Mouse (Mus musculus) thymus, postnatal 36 days (tissue): ENCODE results near the gene Serpinb1c.
"Not testable (repeated sequence)": the region's sequence is repeated elsewhere in the genome, so short reads cannot be mapped to it uniquely, and the experiment has no call there.

Experiments
- DNase-seq, 2 experiments: peaks; one replicate each; pipeline ENCODE4 v3.0.0; 2022; ENCODE audit warnings: mixed read lengths in 2 of 2

The Serpinb1c gene

DNA sequence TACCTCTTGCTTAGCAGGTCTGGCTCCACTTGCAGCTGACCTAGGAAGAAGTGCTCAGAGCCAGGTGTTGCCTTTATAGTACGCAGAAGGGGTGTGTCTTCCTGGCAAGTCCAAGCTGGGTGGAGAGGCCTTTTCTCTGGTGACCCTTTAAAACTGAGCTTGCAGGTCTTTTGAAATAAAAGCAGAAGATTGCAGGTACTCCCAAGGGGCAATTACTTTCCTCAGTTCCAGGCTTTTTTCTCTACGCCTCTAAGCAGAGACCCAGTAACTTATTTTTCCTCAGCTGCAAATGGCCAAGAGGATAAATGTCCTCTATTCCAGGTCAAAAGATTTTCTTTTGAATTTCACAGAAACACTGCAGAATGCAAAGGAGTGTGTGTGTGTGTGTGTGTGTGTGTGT lies at the start of gene Serpinb1c:
Gene Serpinb1c (minus strand): TSS at position 101 of the 400 bp plus-strand sequence.
- no peak for DNase-seq

DNA sequence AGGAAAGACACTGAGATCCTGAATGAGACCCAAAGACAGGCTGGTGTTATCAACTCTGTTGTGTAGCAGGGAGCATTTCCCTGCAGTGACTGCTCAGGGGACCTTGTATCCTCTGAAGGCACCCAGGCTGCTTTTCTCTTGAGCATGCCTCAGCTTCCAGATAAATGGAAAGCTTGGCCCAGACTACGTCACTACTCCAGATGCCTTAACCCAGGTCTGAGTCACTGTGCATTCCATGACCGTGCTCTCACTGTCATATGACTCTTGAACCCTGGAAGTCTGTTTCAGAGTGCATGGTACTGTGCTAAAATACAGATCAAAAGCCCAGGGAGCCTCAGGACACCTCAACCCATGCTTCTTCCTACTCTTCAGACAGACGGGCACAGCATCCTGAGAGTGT lies 41.2 kb upstream of the Serpinb1c start:
- not testable (repeated sequence) for DNase-seq

DNA sequence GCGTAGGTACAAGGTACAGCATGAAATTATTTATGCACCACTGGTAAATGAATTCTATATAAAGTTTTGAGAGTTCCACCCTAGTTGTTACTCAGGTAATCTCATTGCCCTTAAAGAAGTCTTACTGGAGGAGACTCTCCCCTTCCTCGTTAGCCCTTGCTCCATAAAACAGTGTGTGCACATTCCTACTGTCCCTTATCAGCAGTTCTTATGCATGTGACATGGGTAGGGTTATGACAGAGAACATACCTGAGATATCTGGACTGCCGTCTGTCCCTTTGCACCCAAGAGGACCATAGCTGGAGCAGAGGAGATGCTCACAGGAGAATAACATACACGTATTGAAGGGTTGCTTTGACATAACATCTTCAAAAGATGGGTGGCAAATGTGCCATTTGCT lies 40.3 kb upstream of the Serpinb1c start:
- DNase-seq = not testable (repeated sequence)

DNA sequence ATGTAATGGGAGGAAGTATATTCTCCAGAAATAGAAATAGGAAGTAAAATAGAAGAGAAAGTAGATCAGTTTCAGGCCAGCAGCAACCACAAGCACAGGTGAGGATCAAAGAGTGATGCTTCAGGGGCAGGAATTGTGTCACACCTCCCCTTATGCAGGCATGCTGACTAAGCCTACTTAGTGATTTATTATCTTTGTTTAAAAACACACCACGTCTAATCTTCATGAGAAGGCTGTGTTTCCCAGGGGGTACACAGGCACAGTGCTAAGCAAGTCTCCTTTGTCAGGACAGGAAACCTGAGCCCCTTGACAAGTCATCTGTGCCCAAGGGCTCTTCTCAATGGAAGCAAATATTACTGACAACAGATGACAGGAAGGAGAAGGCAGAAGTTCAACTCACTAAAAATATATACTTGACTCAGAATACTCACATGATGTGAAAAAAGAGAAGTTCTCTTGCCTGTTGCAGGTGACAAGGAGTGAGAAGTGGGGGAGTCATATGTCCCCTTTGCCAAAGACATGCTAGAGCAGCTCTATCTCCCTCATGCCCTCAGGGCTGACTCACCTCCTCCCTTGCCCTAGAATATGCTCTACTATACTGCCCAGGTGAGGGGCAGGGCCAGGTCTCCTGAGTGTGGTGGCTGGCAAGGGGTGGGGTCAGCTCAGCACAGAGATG lies 36.8 kb upstream of the Serpinb1c start:
- DNase-seq = peak in 1 of 2 experiments; percentile 13

DNA sequence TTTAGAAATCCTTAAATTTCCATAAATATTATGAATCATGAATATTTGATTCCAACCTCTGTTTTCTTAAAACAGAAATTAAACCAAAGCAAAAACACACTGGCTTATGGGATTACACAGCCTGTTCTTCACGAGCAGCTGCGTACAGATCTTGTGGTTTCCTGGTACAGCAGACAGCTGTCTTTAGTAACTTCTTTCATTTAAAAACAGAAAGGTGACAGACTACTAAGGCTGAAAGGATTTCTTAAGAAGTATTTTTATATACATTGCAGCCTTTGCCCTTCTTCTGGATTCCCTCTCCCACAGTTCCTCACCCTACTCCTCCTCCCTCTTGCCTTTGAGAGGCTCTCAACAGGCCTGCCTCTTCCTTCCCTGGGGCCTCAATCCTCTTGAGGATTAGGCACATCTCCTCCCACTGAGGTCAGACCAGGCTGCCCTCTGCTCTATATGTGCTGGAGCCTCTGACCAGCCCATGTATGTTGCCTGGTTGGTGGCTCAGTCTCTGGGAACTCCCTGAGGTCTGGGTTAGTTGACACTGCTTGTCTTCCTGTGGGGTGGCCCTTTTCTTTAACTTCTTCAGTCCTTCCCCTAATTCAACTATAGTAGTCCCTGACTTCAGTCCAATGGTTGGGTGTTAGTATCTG lies 31.2 kb upstream of the Serpinb1c start:
- DNase-seq = no peak

DNA sequence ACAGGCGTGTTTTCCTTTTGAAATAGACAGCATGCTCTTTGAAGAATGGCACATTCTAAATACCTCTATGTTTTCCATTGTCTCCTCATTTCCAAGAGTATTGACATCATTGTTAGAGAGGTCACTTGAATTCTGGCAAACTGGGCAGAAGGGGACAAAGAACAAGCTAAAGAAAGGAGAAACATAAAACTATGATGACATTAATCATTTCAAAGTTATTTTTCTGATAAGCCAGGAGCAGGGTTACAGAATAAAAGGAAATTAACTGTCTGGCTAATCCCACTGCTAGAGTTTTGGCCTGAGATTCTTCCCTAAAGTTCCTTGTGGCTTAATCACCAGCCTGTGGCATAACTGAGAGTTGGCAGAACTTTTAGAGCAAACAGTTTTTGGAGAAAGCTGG lies 29.2 kb upstream of the Serpinb1c start:
- no peak for DNase-seq

DNA sequence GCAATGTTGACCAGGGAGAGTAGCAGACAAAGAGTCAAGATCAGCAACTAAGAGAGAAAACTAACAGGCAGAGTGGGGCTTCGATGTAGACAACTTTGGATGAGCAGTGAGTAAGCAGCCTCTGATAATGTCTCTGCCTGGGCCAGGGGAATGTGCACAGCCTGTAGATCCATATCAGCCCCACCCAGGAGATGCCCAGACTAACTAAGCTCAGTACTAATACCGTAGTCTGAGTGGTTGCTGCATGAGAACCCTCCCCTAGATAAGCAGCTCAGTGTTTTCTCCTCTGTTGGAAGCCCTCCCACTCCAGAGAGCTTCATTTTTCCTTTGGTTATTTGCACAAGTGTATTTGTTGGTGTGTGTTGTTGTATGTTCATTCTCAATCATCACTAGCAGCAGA lies 28.6 kb upstream of the Serpinb1c start:
- no peak for DNase-seq

DNA sequence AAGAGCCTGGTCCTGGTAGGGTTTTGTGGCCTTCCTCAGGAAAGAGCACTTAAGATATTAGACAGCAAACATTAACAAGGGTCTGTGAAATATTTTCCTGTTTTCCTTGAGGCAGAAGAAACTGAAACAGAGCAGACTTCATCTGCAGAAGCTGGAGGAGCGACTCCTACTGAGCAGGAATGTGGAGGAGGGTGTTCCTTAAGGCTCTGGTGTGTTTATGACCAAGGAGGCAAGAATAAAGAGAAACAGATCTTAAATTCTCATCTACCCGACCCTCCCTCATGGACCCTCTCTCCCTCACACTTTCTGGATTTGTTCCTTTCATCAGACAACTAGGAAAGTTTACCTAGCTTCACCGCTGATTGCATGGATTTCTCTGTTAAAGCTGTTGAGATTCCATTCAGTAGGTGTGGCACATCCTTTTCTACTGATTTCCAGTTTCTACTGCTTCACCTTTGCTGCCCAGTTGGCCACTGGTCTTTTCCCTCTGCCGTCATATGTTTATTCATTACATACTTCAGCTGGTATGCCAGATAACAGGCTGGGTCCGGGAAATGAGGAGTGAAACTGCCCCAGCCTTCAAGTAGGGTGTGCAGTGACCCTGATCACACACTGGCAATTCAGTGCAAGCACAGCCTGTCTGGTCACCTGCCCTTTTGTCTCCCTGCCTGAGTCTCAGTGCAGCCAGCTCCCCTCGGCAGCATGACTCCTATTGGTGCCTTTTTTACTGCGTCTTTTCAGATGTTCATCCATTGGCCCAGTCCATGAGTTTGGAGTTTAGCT lies 26.8 kb upstream of the Serpinb1c start:
- DNase-seq = no peak

DNA sequence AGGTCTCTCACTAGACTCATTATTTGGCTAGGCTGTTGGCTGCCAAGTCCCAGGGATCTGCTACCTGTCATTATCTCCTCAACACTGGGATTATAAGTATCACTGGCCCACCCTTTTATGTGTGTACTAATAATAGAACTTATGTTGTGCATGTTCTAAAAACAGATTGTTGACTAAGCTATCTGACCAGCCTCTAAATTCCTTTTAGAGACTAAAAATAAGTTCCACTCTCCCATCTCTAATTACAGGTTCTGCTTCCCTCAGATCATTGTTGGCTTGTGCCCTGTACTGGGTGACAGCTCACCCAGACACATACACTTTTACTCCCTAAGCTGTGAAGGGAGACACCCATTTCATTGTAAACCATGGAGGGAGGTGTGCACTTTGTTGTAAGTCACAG lies 24.6 kb upstream of the Serpinb1c start:
- DNase-seq = no peak

DNA sequence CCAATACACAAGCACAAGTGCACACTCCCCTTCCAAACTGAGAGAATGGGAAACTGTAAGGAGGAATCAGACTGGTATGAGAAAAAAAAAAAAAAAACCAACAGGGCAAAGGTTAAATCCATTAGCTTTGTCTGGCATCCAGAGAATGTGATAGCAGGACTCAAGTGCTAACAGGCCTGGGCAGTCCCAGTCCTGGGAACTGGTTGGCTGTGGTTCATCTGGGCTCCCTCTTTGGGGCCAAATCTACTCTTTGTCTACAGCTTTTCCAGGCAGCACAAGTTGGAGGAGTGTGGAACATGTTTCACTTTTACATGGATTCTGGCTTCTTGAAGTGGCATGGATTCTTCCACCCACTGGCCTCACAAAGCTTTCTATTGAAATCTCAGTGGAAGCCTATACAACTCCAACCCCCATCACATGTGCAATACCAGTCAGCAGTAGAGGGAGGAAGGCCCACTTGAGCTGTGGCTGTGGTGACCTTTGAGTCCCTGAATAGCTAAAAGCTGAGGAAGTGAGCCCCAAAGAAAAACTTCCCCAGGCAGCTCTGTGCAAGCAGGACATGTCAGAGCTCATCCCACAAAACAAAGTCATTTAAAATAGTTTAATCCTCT lies 14.9 kb upstream of the Serpinb1c start:
- DNase-seq = no peak

DNA sequence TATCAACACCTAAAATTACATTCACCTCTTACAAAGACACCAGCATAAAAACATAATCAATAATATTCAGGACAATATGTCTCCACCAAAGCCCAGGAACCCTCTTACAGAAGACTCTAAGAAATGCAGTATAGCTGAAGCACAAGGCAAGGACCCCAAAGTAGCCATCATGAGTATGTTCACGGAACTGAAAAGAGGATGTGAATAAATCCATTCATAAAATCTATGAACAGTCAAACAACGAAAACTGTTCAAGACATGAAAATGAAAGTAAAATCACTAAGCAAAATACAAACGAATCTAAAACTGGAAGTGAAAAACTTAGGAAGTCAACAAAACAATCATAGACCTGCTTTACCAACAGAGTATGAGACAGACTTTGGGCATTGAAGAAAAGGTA lies 10.2 kb upstream of the Serpinb1c start:
- no peak for DNase-seq

DNA sequence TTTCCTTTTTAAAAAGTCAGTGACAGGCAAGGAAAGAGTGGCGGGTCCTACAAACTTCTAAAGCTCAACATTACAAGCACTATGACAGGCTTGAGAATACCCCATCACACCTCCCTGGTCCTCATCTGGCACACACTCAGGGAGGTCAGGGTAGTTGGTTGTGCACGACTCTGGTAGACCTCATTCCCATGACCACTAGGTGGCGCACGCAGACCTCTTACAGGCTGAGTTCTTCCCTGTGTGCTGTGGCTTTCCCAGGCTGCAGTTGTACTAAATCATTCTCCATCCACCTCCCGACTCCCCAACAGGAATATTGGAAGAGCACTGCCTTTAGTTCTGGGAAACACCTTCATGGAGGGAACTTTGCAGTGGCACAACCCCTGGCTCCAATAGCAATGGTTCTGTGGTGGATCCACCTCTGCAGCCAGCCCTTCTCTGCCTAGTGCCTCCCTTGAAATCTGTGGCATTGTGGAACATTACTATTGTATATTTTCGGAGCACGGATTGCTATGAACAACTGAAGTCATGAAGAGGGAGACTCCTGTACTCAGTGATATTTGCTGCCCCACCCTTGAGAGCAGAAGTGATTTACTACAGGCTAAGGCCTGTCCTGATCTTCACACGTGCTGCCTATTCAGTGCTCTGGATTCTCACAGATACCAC lies 5.3 kb upstream of the Serpinb1c start:
- DNase-seq = peak; percentile 77 to 83

DNA sequence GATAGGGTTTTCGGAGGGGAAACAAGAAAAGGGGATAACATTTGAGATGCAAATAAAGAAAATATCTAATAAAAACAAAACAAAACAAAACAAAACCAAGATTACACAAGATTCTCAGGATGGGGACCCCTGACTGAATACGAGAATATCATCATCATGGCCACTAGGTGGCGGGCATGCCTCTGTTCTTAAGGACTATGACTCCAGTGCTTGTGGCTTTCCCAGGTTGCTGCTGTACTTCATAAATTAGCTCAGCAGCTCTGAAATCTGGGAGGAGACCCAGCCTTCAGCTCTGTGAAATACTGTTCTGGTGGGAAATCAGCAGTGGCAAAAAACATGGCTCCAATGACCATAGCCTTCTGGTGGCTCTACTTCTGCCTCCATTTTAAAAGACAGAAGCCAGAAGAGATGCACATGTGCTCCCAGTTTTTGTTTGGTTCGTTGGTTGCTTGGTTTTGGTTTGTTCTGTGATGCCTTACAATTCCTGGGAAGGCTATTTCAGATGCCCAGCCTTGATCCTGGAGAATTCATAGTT lies 4.5 kb upstream of the Serpinb1c start:
- peak; percentile 56 to 61 for DNase-seq

DNA sequence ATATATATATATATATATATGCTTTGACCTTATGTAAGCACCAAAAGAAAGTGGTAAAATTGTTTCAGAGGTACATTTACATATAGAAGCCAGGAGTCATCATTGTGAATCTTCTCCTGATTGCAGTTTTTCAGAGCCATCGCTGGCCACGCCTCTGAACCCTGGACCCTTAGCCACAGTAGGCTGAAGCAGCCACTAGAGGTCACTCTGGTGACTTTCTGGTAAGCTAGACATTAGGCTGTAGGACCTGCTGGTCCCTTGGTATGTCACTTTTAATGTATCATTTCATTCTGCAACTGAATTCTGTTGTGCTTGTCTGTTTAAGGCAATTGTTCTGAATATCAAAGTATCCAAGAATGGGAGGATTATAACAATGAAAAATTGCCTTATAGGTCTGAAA lies 2.6 kb upstream of the Serpinb1c start:
- DNase-seq = peak; percentile 24 to 33

DNA sequence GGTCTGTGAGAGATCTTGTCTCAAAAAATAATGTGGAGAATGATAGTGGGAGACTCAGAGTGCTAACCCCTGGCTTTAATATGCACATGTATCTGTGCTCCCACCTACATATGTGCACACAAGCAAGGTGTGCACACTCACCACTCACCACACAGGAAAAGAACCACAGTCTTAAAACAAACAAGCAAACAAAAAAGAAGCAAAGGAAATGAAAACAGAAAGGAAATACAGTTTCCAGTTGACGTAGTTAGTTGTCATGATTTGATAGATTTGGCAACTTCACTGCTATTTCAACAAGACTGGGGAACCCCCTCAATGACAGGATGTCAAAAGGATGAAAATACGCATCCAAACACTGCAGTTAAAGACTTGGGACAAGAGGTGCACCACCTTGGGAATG lies 1.1 kb upstream of the Serpinb1c start:
- not testable (repeated sequence) for DNase-seq

DNA sequence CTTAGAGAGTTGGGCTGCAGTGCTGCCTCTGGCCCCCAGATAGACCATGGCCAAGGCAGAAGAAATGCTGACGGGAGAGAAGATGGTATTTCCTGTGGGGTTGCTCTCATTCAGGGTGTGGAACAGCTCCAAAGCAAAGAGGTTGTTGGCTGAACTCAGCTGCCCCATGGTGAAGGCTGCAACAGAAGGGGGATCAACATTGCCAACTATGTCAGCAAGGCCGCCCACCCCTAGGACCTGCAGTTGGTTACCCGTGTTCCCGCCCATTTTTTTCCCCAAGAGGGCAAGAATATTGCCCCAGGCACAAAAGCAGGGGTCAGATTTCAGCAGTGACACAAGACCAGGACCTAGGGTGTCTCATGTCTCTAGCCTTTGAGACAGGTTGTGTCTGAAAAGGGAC lies 1.1 kb downstream of the Serpinb1c start:
- DNase-seq = no peak

DNA sequence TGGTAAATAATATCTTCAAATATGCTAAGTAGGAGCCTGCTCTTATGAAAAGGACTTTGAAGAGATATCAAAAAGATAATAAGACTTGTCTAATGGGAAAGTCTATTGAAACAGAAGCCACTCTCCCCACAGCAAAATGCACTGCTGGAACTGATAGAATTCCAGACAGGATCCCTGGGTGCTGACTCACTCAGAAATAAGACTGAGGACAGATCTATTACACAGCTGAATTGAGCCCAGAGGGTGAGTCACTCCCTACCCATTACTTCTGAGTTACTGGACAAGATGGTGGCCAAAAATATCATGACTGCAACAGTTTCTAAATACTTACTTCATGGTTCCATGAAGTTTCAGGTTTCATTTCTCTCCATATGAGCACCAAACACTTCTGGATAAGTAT lies 13.3 kb downstream of the Serpinb1c start:
- no peak for DNase-seq

DNA sequence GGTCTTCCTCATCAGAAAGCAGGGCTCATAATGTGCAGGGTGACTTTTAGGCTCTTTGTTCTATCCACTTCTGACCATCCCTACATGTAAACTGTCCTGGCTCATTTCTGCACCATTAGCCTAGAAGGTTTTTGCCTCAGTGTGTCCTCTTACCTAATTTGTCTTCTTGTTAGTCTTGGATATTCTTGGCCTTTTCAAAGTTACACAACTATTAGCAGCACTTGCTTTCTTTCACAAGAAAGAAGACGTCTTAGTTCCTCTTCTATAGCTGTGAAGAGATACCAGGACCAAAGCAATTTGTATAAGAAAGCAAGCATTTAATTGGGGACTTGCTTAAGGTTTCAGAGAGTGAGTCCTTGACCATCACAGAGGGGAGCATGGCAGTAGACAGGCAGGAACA lies 24.1 kb downstream of the Serpinb1c start:
- no peak for DNase-seq

DNA sequence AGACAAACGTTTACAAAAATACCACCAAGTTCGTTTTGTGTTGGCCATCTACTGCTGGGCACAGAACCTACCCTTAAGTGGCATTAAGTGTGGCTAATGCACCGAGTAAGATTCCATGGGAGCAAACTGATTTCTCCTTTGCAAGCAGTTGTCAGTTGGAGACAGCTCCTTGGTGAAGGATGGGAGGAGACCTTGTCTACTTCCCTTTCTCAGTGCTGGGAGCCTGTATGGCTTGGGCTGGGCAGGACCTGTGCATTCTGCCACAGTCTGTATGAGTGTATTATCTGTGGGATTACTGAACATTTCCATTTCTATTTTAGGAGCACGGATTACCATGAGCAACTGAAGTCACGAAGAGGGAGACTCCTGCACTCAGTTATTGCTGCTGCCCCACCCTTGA lies 29.2 kb downstream of the Serpinb1c start:
- DNase-seq = no peak

DNA sequence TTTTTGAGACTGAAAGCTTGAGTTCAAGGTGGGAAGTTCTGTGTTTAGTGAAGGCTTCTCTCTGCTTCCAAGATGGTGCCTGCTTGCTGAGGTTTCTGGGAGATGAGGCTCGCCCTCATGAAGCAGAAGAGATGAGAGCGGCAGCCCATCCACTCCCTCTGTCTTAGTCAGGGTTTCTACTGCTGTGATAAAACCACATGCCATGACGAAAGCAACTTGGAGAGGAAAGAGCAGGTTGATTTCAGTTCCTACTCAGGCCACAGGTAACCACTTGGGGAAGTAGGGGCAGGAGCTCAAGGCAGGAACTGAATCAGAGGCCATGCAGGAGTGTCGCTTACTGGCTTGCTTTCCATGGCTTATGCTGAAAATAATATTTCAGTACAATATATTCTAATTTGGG lies 29.8 kb downstream of the Serpinb1c start:
- DNase-seq = not testable (repeated sequence)

DNA sequence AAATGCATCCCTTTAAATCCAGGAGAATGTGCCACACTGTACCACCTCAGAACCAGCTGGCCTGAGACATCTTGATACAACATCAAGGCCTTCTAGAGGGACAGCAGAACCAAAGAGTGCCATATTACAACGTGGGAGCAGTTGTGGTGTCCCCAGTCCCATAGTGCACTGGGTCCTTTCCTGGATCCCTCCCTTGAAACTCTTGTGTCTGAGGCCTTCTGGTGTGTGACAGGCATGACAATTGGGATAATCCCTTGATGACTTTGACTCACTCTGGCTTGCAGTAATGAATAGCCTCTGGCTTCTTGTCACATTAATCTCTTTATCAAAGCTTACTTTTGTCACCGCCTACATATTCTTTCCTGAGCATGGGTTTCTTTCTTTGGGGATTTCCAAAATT lies 31.0 kb downstream of the Serpinb1c start:
- DNase-seq = no peak

DNA sequence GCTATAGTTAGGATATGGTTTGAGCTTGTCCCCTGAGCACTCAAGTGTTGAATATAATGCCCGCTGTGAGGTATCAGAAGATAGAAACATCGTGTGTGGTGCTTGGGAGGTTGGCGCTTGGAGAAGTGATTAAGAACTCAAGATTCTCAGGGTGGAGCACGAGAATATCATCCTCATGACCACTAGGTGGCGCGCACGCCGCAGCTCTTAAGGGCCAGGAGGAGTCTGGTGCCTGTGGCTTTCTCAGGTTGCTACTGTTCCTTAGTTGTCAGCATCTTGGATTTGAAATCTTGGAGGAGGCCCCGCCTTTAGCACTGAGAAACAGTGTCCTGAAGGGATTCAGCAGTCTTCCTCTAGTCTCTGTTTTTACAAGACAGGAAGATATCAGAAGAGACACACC lies 31.5 kb downstream of the Serpinb1c start:
- peak; percentile 55 to 57 for DNase-seq

DNA sequence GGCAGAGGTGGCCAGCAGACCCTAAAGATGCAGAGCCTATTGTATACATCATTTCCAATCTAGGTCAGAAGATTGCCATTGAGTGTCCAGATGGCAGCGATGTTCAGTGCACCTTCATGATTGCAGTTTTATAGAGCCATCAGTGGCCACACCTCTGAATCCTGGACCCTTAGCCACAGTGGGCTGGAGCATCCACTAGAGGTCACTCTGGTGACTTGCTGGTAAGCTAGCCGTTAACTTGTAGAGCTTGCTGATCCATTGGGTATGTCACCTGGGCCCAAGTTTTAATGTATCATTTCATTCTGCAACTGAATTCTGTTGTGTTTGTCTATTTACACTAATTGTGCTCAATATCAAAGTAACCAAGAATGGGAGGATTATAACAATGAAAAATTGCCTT lies 32.4 kb downstream of the Serpinb1c start:
- DNase-seq = no peak
